Mouse (Mus musculus): ENCODE data around the gene Pglyrp2. TPM values are rescaled to one million over a fixed set of nuclear protein-coding genes. Genes with fewer than 3 reads are reported as not detected.

The Pglyrp2 gene
- polyA plus RNA-seq, 1 experiment, result not detected

- TF ChIP-seq CTCF (IDR thresholded peaks at IDR 0.05; ENCODE audit: low read depth, low read length), result no peak
- no peak for TF ChIP-seq POLR2A (IDR thresholded peaks at IDR 0.05; ENCODE audit: insufficient read depth, low read length)
- no peak for TF ChIP-seq EP300 (IDR thresholded peaks at IDR 0.05; ENCODE audit: insufficient read depth, low read depth, low read length)
Measured at GRCm38 (mm10) chr17:32363821-32364301, 60.1 kb downstream of the Pglyrp2 start.

GRCm38 (mm10) chr17:32362686-32363085, 61.3 kb downstream of the Pglyrp2 start:
- peaks cover 2% of the 10 kb centered on the region for H3K4me1 ChIP-seq (ENCODE audit: control insufficient read depth, insufficient read depth, low read length)
- H3K36me3 ChIP-seq (ENCODE audit: control insufficient read depth, insufficient read depth, low read length, poor library complexity, severe bottlenecking), result peaks cover 54% of the 10 kb centered on the region
- H3K9ac ChIP-seq (ENCODE audit: low read depth, poor library complexity, severe bottlenecking), result no peak overlapping the region
- no peak for TF ChIP-seq EP300 (IDR thresholded peaks at IDR 0.05; ENCODE audit: insufficient read depth, low read depth, low read length)
- no peak for TF ChIP-seq POLR2A (IDR thresholded peaks at IDR 0.05; ENCODE audit: insufficient read depth, low read length)
- TF ChIP-seq CTCF (IDR thresholded peaks at IDR 0.05; ENCODE audit: low read depth, low read length), result no peak
- no peak overlapping the region for H3K27ac ChIP-seq (ENCODE audit: insufficient read depth, low read length)
- H3K27me3 ChIP-seq (ENCODE audit: control insufficient read depth, insufficient read depth, low read length, poor library complexity, severe bottlenecking), result no peaks in the 10 kb centered on the region
- H3K4me3 ChIP-seq (ENCODE audit: low read depth, low read length), result no peak overlapping the region
- H3K9me3 ChIP-seq (replicated peaks; ENCODE audit: control insufficient read depth, insufficient read depth, low read length, poor library complexity, severe bottlenecking), result no peaks in the 10 kb centered on the region

More at GRCm38 (mm10) chr17:32363821-32364301, 60.1 kb downstream of the Pglyrp2 start:
- Histone ChIP-seq H3K4me3 (ENCODE audit: low read depth, low read length) (peak overlapping the region; percentile 77), H3K36me3 (ENCODE audit: control insufficient read depth, insufficient read depth, low read length, poor library complexity, severe bottlenecking) (peaks cover 43% of the 10 kb centered on the region), H3K27ac (ENCODE audit: insufficient read depth, low read length) (no peak overlapping the region), H3K27me3 (ENCODE audit: control insufficient read depth, insufficient read depth, low read length, poor library complexity, severe bottlenecking) (no peaks in the 10 kb centered on the region), H3K9me3 (replicated peaks; ENCODE audit: control insufficient read depth, insufficient read depth, low read length, poor library complexity, severe bottlenecking) (no peaks in the 10 kb centered on the region), H3K9ac (ENCODE audit: low read depth, poor library complexity, severe bottlenecking) (peak overlapping the region; percentile 92), H3K4me1 (ENCODE audit: control insufficient read depth, insufficient read depth, low read length) (peaks cover 2% of the 10 kb centered on the region)

Other genes starting within 250 kb of the Pglyrp2 start
- gene Ephx3, start 234.6 kb downstream of the Pglyrp2 start, polyA plus RNA-seq (2011; ENCODE audit: insufficient read depth, insufficient read length, low read depth, missing spikeins), result 0.76 and 1.3 TPM in 2 replicates
- 190 and 191 TPM in 2 replicates for gene Brd4, start 139.4 kb downstream of the Pglyrp2 start, polyA plus RNA-seq (2011; ENCODE audit: insufficient read depth, insufficient read length, low read depth, missing spikeins)
- 135 and 154 TPM in 2 replicates for gene Akap8, start 102.9 kb downstream of the Pglyrp2 start, polyA plus RNA-seq (2011; ENCODE audit: insufficient read depth, insufficient read length, low read depth, missing spikeins)
- gene Akap8l, start 73.6 kb downstream of the Pglyrp2 start, polyA plus RNA-seq (2011; ENCODE audit: insufficient read depth, insufficient read length, low read depth, missing spikeins), result 67.7 and 78.8 TPM in 2 replicates
- 56.3 and 69.9 TPM in 2 replicates for gene Wiz, start 34.7 kb downstream of the Pglyrp2 start, polyA plus RNA-seq (2011; ENCODE audit: insufficient read depth, insufficient read length, low read depth, missing spikeins)
- 0.20 and 0.96 TPM in 2 replicates for gene Rasal3, start 20.6 kb downstream of the Pglyrp2 start, polyA plus RNA-seq (2011; ENCODE audit: insufficient read depth, insufficient read length, low read depth, missing spikeins)
- 0.88 and 1.2 TPM in 2 replicates for gene Cyp4f39, start 28.6 kb upstream of the Pglyrp2 start, polyA plus RNA-seq (2011; ENCODE audit: insufficient read depth, insufficient read length, low read depth, missing spikeins)
- 10.4 and 11.5 TPM in 2 replicates for gene Cyp4f17, start 81.9 kb upstream of the Pglyrp2 start, polyA plus RNA-seq (2011; ENCODE audit: insufficient read depth, insufficient read length, low read depth, missing spikeins)
- gene Cyp4f16, start 112.4 kb upstream of the Pglyrp2 start, polyA plus RNA-seq (2011; ENCODE audit: insufficient read depth, insufficient read length, low read depth, missing spikeins), result 16.3 and 17.2 TPM in 2 replicates
- not detected in 2 replicates for gene Cyp4f37, start 197.1 kb upstream of the Pglyrp2 start, polyA plus RNA-seq (2011; ENCODE audit: insufficient read depth, insufficient read length, low read depth, missing spikeins)
- not detected in 2 replicates for gene Cyp4f40, start 234.7 kb upstream of the Pglyrp2 start, polyA plus RNA-seq (2011; ENCODE audit: insufficient read depth, insufficient read length, low read depth, missing spikeins)